In genomic region chr12:56386955-56387646, GRCm38 (mm10) we compare ENCODE assay signal across 27 mouse cellular contexts. TPM values are rescaled to one million over a fixed set of nuclear protein-coding genes. Genes with fewer than 3 reads are reported as not detected.
DNase-seq lines count a peak whose midpoint lies in the region; ATAC-seq and TF ChIP-seq lines count a peak whose summit lies in the region.
"Had no signal": no experiment of that assay in that cellular context is flagged by ENCODE, and none has a peak within 500 bp of the region (broad histone marks: within the 10 kb centered on the region; RNA-seq: fewer than 3 reads in every experiment).

No protein-coding gene starts in this region.

- no peak overlapping the region for H3K9ac ChIP-seq in CH12.LX (ENCODE audit: insufficient read depth, low read depth)
- H3K9ac ChIP-seq in forebrain, embryonic 16.5 days (replicated peaks; ENCODE audit: low read depth, low read length), result no peak overlapping the region
- no peak overlapping the region for H3K9ac ChIP-seq in midbrain, embryonic 11.5 days (ENCODE audit: low read length)
- no peak overlapping the region for H3K9ac ChIP-seq in liver, embryonic 11.5 days (ENCODE audit: low read depth, low read length)
- H3K9ac ChIP-seq: embryonic facial prominence, embryonic 12.5 days; liver, postnatal 0 days; stomach, embryonic 15.5 days had no signal

- peaks cover 4 to 11% of the 10 kb centered on the region in 2 experiments; a peak in 3 of 4 replicates for H3K4me1 ChIP-seq in CH12.LX (ENCODE audit: control insufficient read depth in 1 of 2, insufficient read depth in 2 of 2)
- peaks cover 10% of the 10 kb centered on the region for H3K4me1 ChIP-seq in forebrain, embryonic 16.5 days (replicated peaks; ENCODE audit: control insufficient read depth, insufficient read depth, low read length)
- peaks cover 11% of the 10 kb centered on the region for H3K4me1 ChIP-seq in midbrain, embryonic 11.5 days (ENCODE audit: control insufficient read depth, insufficient read depth, low read length)
- no peaks in the 10 kb centered on the region for H3K4me1 ChIP-seq in liver, embryonic 11.5 days (replicated peaks; ENCODE audit: control insufficient read depth, insufficient read depth, low read length)
- H3K4me1 ChIP-seq: embryonic facial prominence, embryonic 12.5 days; stomach, embryonic 15.5 days had no signal

- H3K4me3 ChIP-seq in CH12.LX (replicated peaks in 1 of 3; ENCODE audit: low read depth in 2 of 3, low read length in 2 of 3, poor library complexity in 1 of 3), result no peak overlapping the region
- H3K4me3 ChIP-seq in forebrain, embryonic 16.5 days (replicated peaks; ENCODE audit: low read length), result no peak overlapping the region
- H3K4me3 ChIP-seq in midbrain, embryonic 11.5 days (ENCODE audit: low read depth, low read length), result no peak overlapping the region
- H3K4me3 ChIP-seq in liver, embryonic 11.5 days (ENCODE audit: low read depth, low read length), result no peak overlapping the region
- H3K4me3 ChIP-seq: embryonic facial prominence, embryonic 12.5 days; erythroblast, embryonic 14.5 days; left cerebral cortex, adult 2 months; stomach, embryonic 15.5 days had no signal

- no peaks in the 10 kb centered on the region for H3K27me3 ChIP-seq in CH12.LX (replicated peaks)
- no peaks in the 10 kb centered on the region for H3K27me3 ChIP-seq in forebrain, embryonic 16.5 days (replicated peaks; ENCODE audit: control insufficient read depth, insufficient read depth, low read length)
- H3K27me3 ChIP-seq in midbrain, embryonic 11.5 days (ENCODE audit: control insufficient read depth, insufficient read depth, low read length), result no peaks in the 10 kb centered on the region
- H3K27me3 ChIP-seq in liver, embryonic 11.5 days (replicated peaks; ENCODE audit: control insufficient read depth, insufficient read depth, low read length), result no peaks in the 10 kb centered on the region
- H3K27me3 ChIP-seq: embryonic facial prominence, embryonic 12.5 days; stomach, embryonic 15.5 days had no signal

- no peak for DNase-seq in CH12.LX (ENCODE audit: extremely low read depth)
- DNase-seq in brain, embryonic 14.5 days (ENCODE audit: low read depth), result peak; percentile 78
- peak; percentile 83 for DNase-seq in midbrain, embryonic 11.5 days (ENCODE audit: low spot score, missing footprints)
- DNase-seq in spleen, postnatal 14 days (ENCODE audit: low spot score in 2 of 2), result no peak
- no peak for DNase-seq in liver, embryonic 11.5 days (ENCODE audit: low spot score)
- no peak for DNase-seq in ovary, postnatal 36 days (ENCODE audit: low spot score)
- DNase-seq in gastrocnemius, postnatal 25 days, result no peak
- DNase-seq: adrenal gland, postnatal 10 days; cerebellum, postnatal 14 days; gastrocnemius, postnatal 14 days; kidney, adult 9 months; kidney, postnatal 36 days; layer of hippocampus, adult 9-11 months; left cerebral cortex, postnatal 4 days; liver; liver, postnatal 0 days; lung, postnatal 10 days; right cerebral cortex, postnatal 25 days; thymus, adult 18-20 months; thymus, postnatal 4 days had no signal

- no peak for TF ChIP-seq CTCF in CH12.LX (conservative IDR thresholded peaks at IDR 0.05 in 1 of 2, IDR thresholded peaks at IDR 0.05 in 1 of 2; ENCODE audit: low read depth in 2 of 2, low read length in 2 of 2)
- TF ChIP-seq CTCF in brain, embryonic 14.5 days (IDR thresholded peaks at IDR 0.05; ENCODE audit: borderline replicate concordance, extremely low read depth, insufficient read depth, insufficient read length), result no peak

- H3K4me2 ChIP-seq in CH12.LX (ENCODE audit: insufficient read depth, low read depth, poor library complexity, severe bottlenecking), result no peak overlapping the region
- H3K4me2 ChIP-seq in forebrain, embryonic 16.5 days (ENCODE audit: low read length), result no peak overlapping the region
- no peak overlapping the region for H3K4me2 ChIP-seq in midbrain, embryonic 11.5 days
- H3K4me2 ChIP-seq in liver, embryonic 11.5 days, result no peak overlapping the region
- H3K4me2 ChIP-seq: embryonic facial prominence, embryonic 12.5 days; stomach, embryonic 15.5 days had no signal

- ATAC-seq in forebrain, embryonic 16.5 days, result peak; percentile 61
- ATAC-seq in midbrain, embryonic 11.5 days (ENCODE audit: low FRiP score), result no peak
- ATAC-seq in liver, embryonic 11.5 days (replicated peaks; ENCODE audit: low FRiP score), result no peak
- ATAC-seq: activated CD4-positive, CD25-positive, alpha-beta regulatory T cell, adult 4 months; liver, postnatal 0 days; Patski had no signal

- in situ Hi-C loops in CH12.LX (cut with MboI; ENCODE audit: low pct_ligation_motif_present, low pct_unique_long_range_greater_than_20kb, low sequenced_read_pairs), result no loop called here

- no peak for TF ChIP-seq EP300 in CH12.LX (IDR thresholded peaks at IDR 0.05; ENCODE audit: low read length)

- H3K36me3 ChIP-seq in CH12.LX (replicated peaks in 1 of 2; ENCODE audit: control insufficient read depth in 1 of 2, insufficient read depth in 1 of 2, low read length in 1 of 2), result no peaks in the 10 kb centered on the region
- no peaks in the 10 kb centered on the region for H3K36me3 ChIP-seq in forebrain, embryonic 16.5 days (ENCODE audit: control insufficient read depth, insufficient read depth)
- no peaks in the 10 kb centered on the region for H3K36me3 ChIP-seq in midbrain, embryonic 11.5 days (ENCODE audit: control insufficient read depth, insufficient read depth, low read length)
- no peaks in the 10 kb centered on the region for H3K36me3 ChIP-seq in liver, embryonic 11.5 days (ENCODE audit: control insufficient read depth, insufficient read depth, low read length)
- H3K36me3 ChIP-seq: embryonic facial prominence, embryonic 12.5 days; stomach, embryonic 15.5 days had no signal

- dilution Hi-C loops in CH12.LX (cut with MboI; ENCODE audit: extremely low pct_ligation_motif_present, extremely low pct_unique_long_range_greater_than_20kb, low sequenced_read_pairs), result no loop called here

- no peaks in the 10 kb centered on the region for H3K9me3 ChIP-seq in CH12.LX (replicated peaks; ENCODE audit: low read length)
- H3K9me3 ChIP-seq in forebrain, embryonic 16.5 days (ENCODE audit: control insufficient read depth, low read length), result no peaks in the 10 kb centered on the region
- H3K9me3 ChIP-seq in midbrain, embryonic 11.5 days (ENCODE audit: control insufficient read depth, low read length), result no peaks in the 10 kb centered on the region
- no peaks in the 10 kb centered on the region for H3K9me3 ChIP-seq in liver, embryonic 11.5 days (ENCODE audit: control insufficient read depth, low read length)
- H3K9me3 ChIP-seq: embryonic facial prominence, embryonic 12.5 days; stomach, embryonic 15.5 days had no signal

- no peak for TF ChIP-seq POLR2A in CH12.LX (IDR thresholded peaks at IDR 0.05; ENCODE audit: low read depth, low read length)
- no peak for TF ChIP-seq POLR2A in brain, embryonic 14.5 days (IDR thresholded peaks at IDR 0.05; ENCODE audit: borderline replicate concordance, extremely low read depth, insufficient read depth, insufficient read length, poor library complexity, severe bottlenecking)

- H3K79me2 ChIP-seq in CH12.LX (replicated peaks; ENCODE audit: control insufficient read depth, extremely low read depth, insufficient read depth, poor library complexity, severe bottlenecking), result no peaks in the 10 kb centered on the region

- no peak overlapping the region for H3K27ac ChIP-seq in CH12.LX (ENCODE audit: insufficient read depth, low read depth)
- no peak overlapping the region for H3K27ac ChIP-seq in forebrain, embryonic 16.5 days (ENCODE audit: low read length)
- H3K27ac ChIP-seq in midbrain, embryonic 11.5 days (ENCODE audit: low read depth, low read length), result no peak overlapping the region
- H3K27ac ChIP-seq in liver, embryonic 11.5 days (ENCODE audit: low read depth, low read length), result no peak overlapping the region
- H3K27ac ChIP-seq: embryonic facial prominence, embryonic 12.5 days; left cerebral cortex, adult 2 months; stomach, embryonic 15.5 days had no signal

- TF ChIP-seq RAD21 in CH12.LX (IDR thresholded peaks at IDR 0.05; ENCODE audit: low read depth, low read length), result no peak

- 7% methylated on average over 6 of the region's 6 CpGs for WGBS in forebrain, embryonic 16.5 days
- 28% methylated on average over 6 of the region's 6 CpGs for WGBS in midbrain, embryonic 11.5 days
- WGBS in liver, embryonic 11.5 days, result 59% methylated on average over 6 of the region's 6 CpGs

TF ChIP-seq in CH12.LX, 34 proteins besides CTCF, POLR2A, EP300 and RAD21:
- TF ChIP-seq ZNF384 (IDR thresholded peaks at IDR 0.05; ENCODE audit: low read depth, low read length), result peak; percentile 53; the same call in 1 of the 2 replicates
- TF ChIP-seq ELF1 (IDR thresholded peaks at IDR 0.05; ENCODE audit: low read depth, low read length), result no peak

RNA-seq across cellular contexts. Expression of gene Mbip, which starts 41.4 kb away (rescaled TPM):
- total RNA-seq in CH12.LX (2012; rRNA removed), result 27.6 and 28.3 TPM in 2 replicates
- 82.7 and 90.6 TPM in 2 replicates for total RNA-seq in CH12.LX (2014; rRNA removed)
- polyA plus RNA-seq in CH12.LX (2012; ENCODE audit: insufficient read length, low read depth), result 47.6 and 53.0 TPM in 2 replicates
- polyA plus RNA-seq in brain, embryonic 14.5 days (2012; rRNA removed), result 31.2 and 42.1 TPM in 2 replicates
- polyA plus RNA-seq in forebrain, embryonic 16.5 days (2015; fragmentation: Nextera tagmentation; extraction: Ambion mirVana), result 47.7 and 49.8 TPM in 2 replicates
- 46.0 and 54.0 TPM in 2 replicates for polyA plus RNA-seq in midbrain, embryonic 11.5 days (2014; fragmentation: Nextera tagmentation; extraction: Ambion mirVana)
- polyA plus RNA-seq in liver, embryonic 11.5 days (2014; fragmentation: Nextera tagmentation; extraction: Ambion mirVana), result 23.8 and 23.9 TPM in 2 replicates
- total RNA-seq in gastrocnemius, postnatal 25 days (2021), result 1 to 10 TPM; 5.5 to 5.9 TPM

Comparison
In these comparisons a context has a peak if more than half of its experiments do, and no peak if none do; other contexts are left out.
1. DNase-seq: peak in brain, embryonic 14.5 days (single experiment) and midbrain, embryonic 11.5 days (single experiment); none in CH12.LX (single experiment), spleen, postnatal 14 days (0 of 2), liver, embryonic 11.5 days (single experiment), ovary, postnatal 36 days (single experiment) and gastrocnemius, postnatal 25 days (single experiment).